Mouse (Mus musculus) retina, postnatal 1 day (tissue): Measurements from ENCODE around the gene Gatd1.

Source experiments
- DNase-seq: peaks from one replicate; pipeline ENCODE4 v3.0.0-alpha.2; 2012

Gene Gatd1

DNA sequence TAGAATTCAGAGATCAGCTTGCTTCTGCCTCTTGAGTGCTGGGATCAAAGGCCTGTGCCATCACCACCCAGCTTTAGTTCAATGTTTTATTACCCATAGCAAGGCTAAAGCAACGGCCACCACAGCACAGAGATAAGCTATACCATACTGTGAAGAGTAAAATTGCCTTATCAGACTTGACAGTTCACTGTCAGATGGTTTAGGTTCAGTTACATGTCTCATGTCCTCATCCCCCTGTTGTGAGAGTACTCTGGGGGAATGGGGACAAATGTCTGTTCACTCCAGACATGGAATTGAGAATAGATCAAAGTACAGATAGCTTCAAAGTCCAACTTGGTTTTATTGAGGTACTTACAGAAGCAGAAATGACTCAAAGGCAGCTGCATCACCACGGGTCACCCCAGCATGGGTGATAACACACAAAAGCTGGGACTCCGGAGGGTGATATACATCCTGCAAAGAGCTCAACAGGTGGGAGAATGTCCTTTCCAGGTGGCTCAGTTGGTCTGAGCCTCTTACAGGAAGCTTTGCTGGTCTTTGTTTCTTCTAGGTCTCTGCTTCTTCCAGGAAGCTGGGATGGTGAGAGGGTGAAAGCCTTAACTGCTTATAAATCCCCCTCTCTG is 25.3 kb downstream of the Gatd1 start:
- no peak for DNase-seq

DNA sequence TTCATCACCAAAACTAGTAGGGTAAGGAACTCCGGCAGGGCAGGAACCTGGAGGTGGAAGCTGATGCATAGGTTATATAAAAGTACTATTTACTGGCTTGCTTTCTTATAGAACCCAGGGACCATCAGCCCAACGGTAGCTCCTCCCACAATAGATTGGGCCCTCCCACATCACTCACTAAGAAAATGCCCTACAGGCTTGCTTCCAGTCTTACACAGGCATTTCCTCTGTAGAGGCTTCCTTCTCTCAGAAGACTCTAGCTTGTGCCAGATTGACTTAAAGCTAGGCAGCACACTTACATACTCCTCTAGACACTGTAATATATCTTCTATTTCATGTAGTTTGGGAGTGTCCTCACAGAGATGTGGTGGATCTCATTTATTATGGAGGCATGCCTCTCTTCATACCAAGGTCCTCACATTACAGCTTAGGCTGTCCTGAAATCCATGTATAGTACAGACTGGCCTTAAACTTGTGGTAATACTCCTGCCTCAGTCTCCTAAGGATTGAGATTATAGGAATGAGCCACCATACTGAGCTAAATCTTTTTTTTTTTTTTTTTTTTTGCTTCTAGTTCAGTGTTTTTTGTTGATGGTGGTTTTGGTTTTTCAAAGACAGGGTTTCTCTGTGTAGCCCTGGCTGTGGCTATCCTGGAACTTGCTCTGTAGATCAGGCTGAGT is 26.0 kb downstream of the Gatd1 start:
- DNase-seq: no peak

DNA sequence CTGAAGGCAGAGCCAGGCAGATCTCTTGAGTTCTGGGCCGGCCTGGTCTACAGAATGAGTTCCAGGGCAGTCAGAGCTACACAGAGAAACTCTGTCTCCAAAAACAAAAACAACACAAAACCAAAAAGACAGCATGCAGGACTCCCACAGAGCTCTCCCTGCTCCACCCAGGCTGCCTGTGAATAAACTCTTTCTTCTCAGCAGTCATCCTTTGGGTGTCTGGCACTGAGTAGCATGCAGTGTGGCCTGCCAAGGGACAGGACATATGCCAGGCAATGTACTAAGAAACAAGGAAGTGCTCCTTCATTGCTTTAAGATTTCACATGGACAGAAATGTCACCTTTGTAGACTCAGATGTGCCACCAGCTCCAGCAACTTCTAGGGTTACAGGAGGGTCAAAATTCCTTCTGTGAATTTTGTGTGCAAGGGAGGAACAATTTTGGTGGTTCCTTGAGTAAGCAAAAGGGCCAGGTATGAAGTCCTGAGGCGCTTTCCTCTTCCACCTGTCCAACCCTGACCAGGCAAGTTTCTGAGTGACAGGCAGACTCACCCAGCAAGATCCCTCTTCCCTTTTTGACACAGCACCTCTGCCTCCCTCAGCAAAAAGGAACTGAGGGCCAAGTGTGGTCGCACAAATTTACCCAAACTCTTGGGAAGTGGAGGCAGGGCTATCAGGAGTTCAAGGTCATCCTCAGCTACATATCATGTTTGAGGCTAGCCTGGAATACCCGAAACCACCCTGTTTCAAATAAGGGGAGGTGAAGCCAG is 32.7 kb downstream of the Gatd1 start:
- no peak for DNase-seq

DNA sequence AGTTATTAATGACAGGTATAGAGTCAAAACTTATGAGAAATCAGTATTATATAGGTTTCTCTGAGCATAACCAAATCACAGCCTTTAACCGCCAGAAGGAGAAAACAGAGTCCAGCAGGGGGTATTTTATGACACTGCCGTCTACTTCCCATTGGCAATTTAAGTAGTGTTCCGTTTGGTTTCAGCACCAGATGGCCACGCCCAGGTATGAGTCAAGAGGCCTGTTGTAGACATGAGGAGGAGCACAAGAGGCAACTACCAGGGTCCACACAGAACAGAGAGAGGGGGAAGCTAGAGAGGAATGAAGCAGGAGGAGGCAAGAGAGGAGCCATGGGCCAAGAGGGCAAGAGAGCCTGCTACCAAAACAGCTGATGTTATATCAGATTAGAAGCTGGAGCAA is 34.4 kb downstream of the Gatd1 start:
- no peak for DNase-seq

DNA sequence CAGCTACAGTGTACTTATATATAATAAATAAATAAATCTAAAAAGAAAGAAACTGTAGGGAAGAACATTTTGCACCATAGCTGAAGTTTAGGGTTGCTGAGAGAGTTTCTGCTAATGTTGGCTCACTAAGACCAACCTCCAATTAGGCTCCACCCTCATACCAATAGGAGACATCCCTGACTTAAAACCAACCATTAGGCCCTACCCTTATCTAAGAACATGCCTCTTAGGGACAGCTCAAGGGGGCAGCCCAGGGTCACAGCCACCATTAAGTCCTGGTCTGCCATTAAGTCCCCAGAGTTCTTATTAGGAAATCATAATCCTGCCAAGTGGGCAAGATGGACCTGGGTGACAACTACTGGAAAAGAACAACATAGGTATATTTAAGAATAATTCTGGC is 39.5 kb downstream of the Gatd1 start:
- DNase-seq: no peak

DNA sequence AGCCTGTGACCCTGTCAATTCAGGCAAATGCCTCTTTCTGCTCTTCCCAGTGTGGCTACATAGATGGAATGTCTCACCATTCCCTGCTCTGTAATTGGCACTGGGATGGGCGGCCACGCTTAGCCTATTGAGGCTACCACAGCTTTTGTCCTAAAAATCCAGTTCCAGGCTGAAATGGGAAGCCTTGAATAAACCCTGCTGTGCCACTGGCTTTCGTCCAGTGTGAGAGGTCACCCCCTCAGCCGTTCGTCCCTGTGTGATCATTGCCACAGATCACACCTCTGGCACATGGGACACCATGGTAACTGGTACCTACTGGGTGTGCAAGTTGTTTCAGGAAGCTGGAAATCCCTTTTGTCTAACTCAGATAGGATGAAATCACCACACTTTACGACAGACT is 40.3 kb downstream of the Gatd1 start:
- no peak for DNase-seq

DNA sequence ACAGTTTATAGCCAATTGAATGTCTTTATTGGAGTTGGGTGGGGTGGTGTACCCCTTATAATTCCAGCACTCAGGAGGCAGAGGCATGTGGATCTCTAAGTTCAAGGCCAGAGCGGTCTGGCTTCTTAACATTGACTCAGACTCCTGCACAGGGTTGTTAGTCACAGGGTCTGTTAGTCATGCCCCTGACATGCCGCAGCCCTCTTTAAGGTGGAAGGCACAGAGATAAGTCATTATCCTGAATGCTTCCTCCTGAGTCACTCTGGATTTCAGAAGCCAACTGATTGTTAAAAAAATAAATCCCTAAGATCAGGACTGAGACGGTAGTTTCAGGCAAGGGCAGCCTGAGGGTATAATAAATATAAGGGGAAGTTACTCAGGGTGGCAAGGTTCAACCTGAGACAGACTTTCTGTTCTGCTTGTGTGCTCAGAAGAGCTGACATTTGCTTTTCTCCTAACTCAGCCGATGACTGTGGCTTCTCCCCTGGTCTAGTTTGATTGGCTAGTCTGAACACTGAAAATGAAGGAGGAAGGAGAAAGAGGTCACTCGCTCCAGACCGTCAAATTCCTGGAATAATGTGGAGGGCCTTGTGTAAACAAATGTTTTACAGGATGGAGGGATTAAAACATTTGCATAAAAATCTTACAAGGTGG is 41.9 kb downstream of the Gatd1 start:
- no peak for DNase-seq

DNA sequence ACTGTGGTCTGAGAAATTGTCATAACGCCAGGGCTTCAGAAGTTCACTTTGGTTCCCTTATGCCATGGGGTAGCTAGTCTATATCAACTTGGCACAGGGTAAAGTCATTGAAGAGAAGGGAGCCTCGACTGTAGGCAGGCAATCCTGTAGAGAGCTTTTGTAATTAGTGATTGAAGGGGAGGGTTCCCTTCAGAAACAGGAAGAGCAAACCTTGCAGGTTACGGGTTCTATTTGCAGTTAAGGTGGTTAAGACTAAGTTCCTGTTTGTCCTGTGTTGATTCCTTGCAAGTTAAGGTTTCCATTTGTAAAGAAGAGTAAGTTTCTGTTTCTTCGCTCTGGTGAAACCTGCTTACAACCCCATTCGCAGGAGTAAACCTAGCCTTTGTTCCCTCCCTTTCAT is 44.0 kb downstream of the Gatd1 start:
- DNase-seq: no peak

DNA sequence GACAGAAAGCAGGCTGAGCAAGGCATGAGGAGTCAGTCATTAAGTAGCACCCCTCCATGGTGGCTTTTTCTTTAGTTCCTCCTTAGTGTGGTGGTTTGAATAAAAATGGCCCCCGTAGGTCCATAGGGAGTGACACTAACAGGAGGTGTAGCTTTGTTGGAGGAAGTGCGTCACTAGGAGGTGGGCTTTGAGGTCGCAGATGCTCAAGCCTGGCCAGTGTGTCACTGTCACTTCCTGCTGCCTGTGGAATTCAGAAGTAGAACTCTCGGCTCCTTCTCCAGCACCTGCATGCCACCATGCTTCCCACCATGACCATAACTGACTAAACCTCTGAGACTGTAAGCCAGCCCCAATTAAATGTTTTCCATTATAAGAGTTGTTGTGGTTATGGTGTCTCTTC is 46.6 kb downstream of the Gatd1 start:
- no peak for DNase-seq

DNA sequence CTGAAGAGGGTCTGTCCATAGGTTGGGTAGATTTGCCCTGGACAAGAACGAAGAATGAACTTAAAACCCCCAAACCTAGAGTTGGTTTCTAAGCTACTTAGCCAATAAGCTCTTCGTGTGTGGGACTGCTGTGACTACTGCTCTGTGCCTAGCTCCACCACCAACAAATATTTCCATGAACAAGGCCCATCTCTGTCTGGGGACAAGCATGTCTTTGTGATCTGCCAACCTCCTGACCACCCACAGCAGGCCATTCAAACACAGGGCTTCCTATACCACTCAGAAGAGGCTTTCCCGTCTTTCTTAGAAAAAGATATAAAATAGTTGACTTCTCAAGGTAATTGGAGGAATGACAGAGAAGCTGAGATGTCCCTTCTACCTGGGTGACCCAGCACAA is 48.9 kb downstream of the Gatd1 start:
- DNase-seq: no peak

DNA sequence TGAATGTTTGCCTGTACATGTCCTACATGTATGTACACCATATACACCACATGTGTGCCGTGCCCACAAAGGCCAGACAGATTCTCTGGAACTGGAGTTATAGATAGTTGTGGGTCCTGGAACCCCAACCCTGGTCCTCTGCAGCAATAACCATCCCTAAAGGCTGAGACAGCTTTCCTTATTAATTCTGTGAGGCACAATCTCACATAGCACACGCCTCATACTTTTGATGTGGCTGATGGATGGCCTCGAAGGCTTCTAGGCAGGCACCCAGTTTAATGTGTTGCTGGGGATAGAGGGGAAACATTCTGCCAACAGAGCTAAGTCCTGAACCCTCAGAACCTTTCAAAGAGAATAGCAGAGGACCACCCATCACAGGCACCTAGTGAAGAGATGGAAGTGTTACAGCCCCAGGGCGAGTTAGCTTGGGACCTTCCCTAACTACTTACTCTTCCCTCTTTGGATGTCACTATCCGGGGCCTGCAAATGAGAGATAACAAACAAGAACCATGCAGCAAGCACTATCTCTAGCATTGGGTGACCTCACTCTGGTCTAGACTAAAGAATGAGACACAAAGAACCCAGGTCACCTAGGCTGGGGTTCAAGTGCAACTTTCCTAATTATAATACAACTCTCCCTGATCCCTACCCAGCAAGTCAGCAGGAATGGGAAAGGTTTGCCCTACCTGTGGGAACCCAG is 49.4 kb downstream of the Gatd1 start:
- no peak for DNase-seq

DNA sequence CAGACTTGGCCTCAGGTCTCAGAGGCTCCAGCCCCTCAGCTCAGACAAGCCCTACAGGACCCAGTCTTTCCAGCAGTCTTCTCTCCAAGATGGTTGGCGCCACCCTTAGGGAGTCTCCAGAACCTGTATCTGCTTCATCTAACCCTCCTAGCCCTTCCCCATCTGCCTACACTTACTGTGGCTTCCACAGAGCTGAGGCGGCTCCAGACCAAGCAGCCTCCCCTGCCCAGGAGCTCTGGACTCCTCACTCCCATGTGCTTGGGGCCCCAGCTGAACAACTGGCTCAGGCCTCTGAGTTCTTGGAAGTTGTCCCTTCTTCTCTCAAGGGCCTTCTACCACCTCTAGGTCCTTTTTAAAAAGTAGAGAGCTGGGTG is 50.2 kb downstream of the Gatd1 start:
- DNase-seq: no peak

DNA sequence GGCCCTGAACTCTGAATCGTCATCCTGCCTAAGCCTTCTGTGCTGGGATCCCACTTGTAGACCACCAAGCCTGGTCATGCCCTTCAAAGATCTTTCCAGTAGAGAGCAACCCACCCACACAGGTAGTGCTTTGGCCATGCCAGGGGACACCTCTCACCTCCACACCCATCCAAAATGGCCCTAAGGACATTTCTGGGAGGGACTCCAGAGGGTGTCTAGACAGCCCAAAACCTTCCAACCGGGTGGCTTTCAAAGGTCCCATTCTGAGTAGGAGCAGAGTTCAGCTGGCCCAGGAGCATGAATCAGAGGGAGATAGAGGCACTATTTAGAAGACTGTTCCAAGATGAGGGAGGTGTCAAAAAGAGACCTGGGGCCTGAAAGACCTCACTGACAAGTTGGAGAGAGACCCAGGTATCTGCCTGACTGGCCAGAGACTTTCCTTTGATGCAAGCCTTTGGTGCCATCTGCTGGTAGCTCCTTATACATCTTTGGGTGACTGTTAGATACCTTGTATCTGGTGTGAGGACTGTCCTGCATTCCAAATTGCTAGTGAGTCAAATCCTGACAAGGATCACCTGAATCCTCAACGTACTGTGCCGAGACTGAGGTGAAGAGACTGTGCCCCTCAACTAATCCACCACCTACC is 50.7 kb downstream of the Gatd1 start:
- DNase-seq: peak; percentile 82

DNA sequence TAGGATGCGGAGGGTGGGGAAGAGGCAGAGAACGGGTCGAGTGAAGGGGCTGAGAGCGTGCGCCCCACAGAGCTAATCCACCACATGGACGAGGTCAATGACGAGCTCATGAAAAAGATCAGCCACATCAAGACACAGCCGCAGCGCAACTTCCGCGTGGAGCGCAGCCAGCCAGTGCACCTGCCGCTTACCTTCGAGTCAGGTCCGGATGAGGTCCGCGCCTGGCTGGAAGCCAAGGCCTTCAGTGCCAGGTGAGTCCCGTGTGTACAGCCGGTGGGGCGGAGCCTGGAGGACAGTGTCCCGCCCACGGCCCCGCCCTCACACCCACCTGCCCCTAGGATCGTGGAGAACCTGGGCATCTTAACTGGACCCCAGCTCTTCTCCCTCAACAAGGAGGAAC is 52.4 kb downstream of the Gatd1 start:
- DNase-seq: peak; percentile 20
